Mouse (Mus musculus): ENCODE results near the gene Mvd.
A peak's percentile ranks its signal among the peaks of the same experiment; 100 is the strongest.

Gene Mvd

GRCm38 (mm10) chr8:122443262-122444006 is at the start of gene Mvd:
Gene Mvd (minus strand): TSS chr8:122443422.
- DNase-seq (ENCODE audit: low read depth, low spot score) = peak; percentile 100

- no peak for DNase-seq (ENCODE audit: low read depth, low spot score)
Observed at GRCm38 (mm10) chr8:122488387-122488786, 45.2 kb upstream of the Mvd start.

GRCm38 (mm10) chr8:122484831-122485230 is 41.6 kb upstream of the Mvd start:
- DNase-seq (ENCODE audit: low read depth, low spot score) = no peak

GRCm38 (mm10) chr8:122483877-122484276 is 40.7 kb upstream of the Mvd start:
- no peak for DNase-seq (ENCODE audit: low read depth, low spot score)

- no peak for DNase-seq (ENCODE audit: low read depth, low spot score)
Observed at GRCm38 (mm10) chr8:122482448-122482847, 39.2 kb upstream of the Mvd start.

GRCm38 (mm10) chr8:122475580-122476320 is 32.5 kb upstream of the Mvd start, which contains the start of the genes Rnf166 and Ctu2:
Gene Rnf166 (minus strand): TSS chr8:122476064.
Gene Ctu2 (plus strand): TSS chr8:122476143.
- DNase-seq (ENCODE audit: low read depth, low spot score) = peak; percentile 95

- DNase-seq (ENCODE audit: low read depth, low spot score) = peak; percentile 56
Observed at GRCm38 (mm10) chr8:122474951-122475560, 31.8 kb upstream of the Mvd start.

GRCm38 (mm10) chr8:122473911-122474421 is 30.7 kb upstream of the Mvd start:
- DNase-seq (ENCODE audit: low read depth, low spot score) = peak; percentile 81

GRCm38 (mm10) chr8:122470691-122471090 is 27.5 kb upstream of the Mvd start:
- DNase-seq (ENCODE audit: low read depth, low spot score) = no peak

GRCm38 (mm10) chr8:122469965-122470364 is 26.7 kb upstream of the Mvd start:
- DNase-seq (ENCODE audit: low read depth, low spot score) = no peak

- DNase-seq (ENCODE audit: low read depth, low spot score) = no peak
Observed at GRCm38 (mm10) chr8:122469407-122469806, 26.2 kb upstream of the Mvd start.

- DNase-seq (ENCODE audit: low read depth, low spot score) = no peak
Observed at GRCm38 (mm10) chr8:122467816-122468215, 24.6 kb upstream of the Mvd start.

- no peak for DNase-seq (ENCODE audit: low read depth, low spot score)
Observed at GRCm38 (mm10) chr8:122464985-122465384, 21.8 kb upstream of the Mvd start.

GRCm38 (mm10) chr8:122463651-122464640 is 20.7 kb upstream of the Mvd start:
- DNase-seq (ENCODE audit: low read depth, low spot score) = peak; percentile 69

GRCm38 (mm10) chr8:122462510-122462909 is 19.3 kb upstream of the Mvd start:
- DNase-seq (ENCODE audit: low read depth, low spot score) = no peak

GRCm38 (mm10) chr8:122461473-122462148 is 18.4 kb upstream of the Mvd start:
- DNase-seq (ENCODE audit: low read depth, low spot score) = peak; percentile 39

- DNase-seq (ENCODE audit: low read depth, low spot score) = peak; percentile 81
Observed at GRCm38 (mm10) chr8:122460524-122461472, 17.6 kb upstream of the Mvd start, which contains the start of gene Snai3. Gene Snai3 (minus strand): TSS chr8:122460733.

GRCm38 (mm10) chr8:122459990-122460389 is 16.8 kb upstream of the Mvd start:
- DNase-seq (ENCODE audit: low read depth, low spot score) = peak; percentile 57

Measured in CD4-positive helper T cell, adult 2 months (primary cell).